In genomic region chr5:64521969-64522368, GRCm38 (mm10) we compare ENCODE assay signal across 10 mouse cellular contexts.
A peak's percentile ranks its signal among the peaks of the same experiment; 100 is the strongest.
DNase-seq lines count a peak whose midpoint lies in the region; ATAC-seq and TF ChIP-seq lines count a peak whose summit lies in the region.
"Had no signal": no experiment of that assay in that cellular context is flagged by ENCODE, and none has a peak within 500 bp of the region (broad histone marks: within the 10 kb centered on the region; RNA-seq: fewer than 3 reads in every experiment).

No protein-coding gene starts in this region.

- H3K79me3 ChIP-seq in C2C12 (ENCODE audit: low read depth), result no peaks in the 10 kb centered on the region

- H3K27me3 ChIP-seq in kidney, embryonic 16.5 days (ENCODE audit: insufficient read depth, low read length), result no peaks in the 10 kb centered on the region
- no peaks in the 10 kb centered on the region for H3K27me3 ChIP-seq in C2C12 (ENCODE audit: control insufficient read depth, insufficient read depth, insufficient read length)
- H3K27me3 ChIP-seq: heart, embryonic 13.5 days; limb, embryonic 12.5 days had no signal

- no peaks in the 10 kb centered on the region for H3K9me3 ChIP-seq in kidney, embryonic 16.5 days (ENCODE audit: low read length)
- H3K9me3 ChIP-seq: limb, embryonic 12.5 days had no signal

- WGBS in kidney, embryonic 16.5 days, result 19% methylated on average over 5 of the region's 5 CpGs

- no peaks in the 10 kb centered on the region for H3K79me2 ChIP-seq in C2C12 (ENCODE audit: control insufficient read depth, insufficient read depth)

- H3K9ac ChIP-seq in kidney, embryonic 16.5 days (replicated peaks; ENCODE audit: low read length), result peak overlapping the region; percentile 35; the same call in 1 of the 2 replicates
- H3K9ac ChIP-seq: heart, embryonic 13.5 days; limb, embryonic 12.5 days had no signal

- no peak for DNase-seq in kidney, adult 8-10 months
- DNase-seq in 3T3-L1 (ENCODE audit: low read depth, low spot score), result peak; percentile 82
- DNase-seq in induced T-regulatory cell, adult 2 months (ENCODE audit: low read depth), result peak; percentile 25
- DNase-seq in layer of hippocampus, postnatal 25 days (ENCODE audit: extremely low spot score in 1 of 2, low spot score in 1 of 2), result no peak
- no peak for DNase-seq in ovary, postnatal 14 days (ENCODE audit: low spot score)
- DNase-seq in left cerebral cortex, adult 2 months (ENCODE audit: extremely low spot score in 1 of 2, low spot score in 2 of 2), result no peak

- intact Hi-C loops in left cerebral cortex, adult 2 months (cut with DNase I), result no loop called here

- TF ChIP-seq CTCF in C2C12 (IDR thresholded peaks at IDR 0.05; ENCODE audit: control insufficient read depth, insufficient read depth, insufficient read length), result no peak
- TF ChIP-seq CTCF in left cerebral cortex, adult 2 months (IDR thresholded peaks at IDR 0.05), result no peak; the same call in none of the 2 replicates

- H3K4me2 ChIP-seq in kidney, embryonic 16.5 days (replicated peaks; ENCODE audit: low read depth, low read length), result no peak overlapping the region
- H3K4me2 ChIP-seq: heart, embryonic 13.5 days; limb, embryonic 12.5 days had no signal

- ATAC-seq in kidney, embryonic 16.5 days (ENCODE audit: low FRiP score, low TSS enrichment), result no peak

- H3K36me3 ChIP-seq in kidney, embryonic 16.5 days (ENCODE audit: insufficient read depth, low read length), result no peaks in the 10 kb centered on the region
- no peaks in the 10 kb centered on the region for H3K36me3 ChIP-seq in C2C12 (ENCODE audit: control insufficient read depth, insufficient read depth)
- H3K36me3 ChIP-seq: heart, embryonic 13.5 days; limb, embryonic 12.5 days had no signal

- peaks cover 15% of the 10 kb centered on the region; the same call in 1 of the 2 replicates for H3K4me1 ChIP-seq in kidney, embryonic 16.5 days (ENCODE audit: insufficient read depth, low read length)

- H3K4me3 ChIP-seq in kidney, embryonic 16.5 days (ENCODE audit: low read length), result no peak overlapping the region
- no peak overlapping the region for H3K4me3 ChIP-seq in C2C12 (ENCODE audit: insufficient read depth, poor library complexity, severe bottlenecking)
- no peak overlapping the region for H3K4me3 ChIP-seq in left cerebral cortex, adult 2 months
- H3K4me3 ChIP-seq: heart, embryonic 13.5 days; limb, embryonic 12.5 days had no signal

- no peak overlapping the region for H3ac ChIP-seq in C2C12 (ENCODE audit: control insufficient read depth, insufficient read length, low read depth)

- no peak overlapping the region for H3K27ac ChIP-seq in kidney, embryonic 16.5 days (ENCODE audit: low read length)
- no peak overlapping the region for H3K27ac ChIP-seq in left cerebral cortex, adult 2 months
- H3K27ac ChIP-seq: heart, embryonic 13.5 days; limb, embryonic 12.5 days had no signal

TF ChIP-seq in C2C12, 6 proteins besides CTCF, POLR2A, EP300 and RAD21:
- TF ChIP-seq CEBPB (IDR thresholded peaks at IDR 0.05; ENCODE audit: low read depth) (peak; percentile 95), MYOD1 (IDR thresholded peaks at IDR 0.05; ENCODE audit: control insufficient read depth, insufficient read length, low read depth) (no peak), MAX (IDR thresholded peaks at IDR 0.05) (no peak)

Comparison
In these comparisons a context has a peak if more than half of its experiments do, and no peak if none do; other contexts are left out.
1. DNase-seq: peak in 3T3-L1 (single experiment) and induced T-regulatory cell, adult 2 months (single experiment); none in kidney, adult 8-10 months (0 of 2), layer of hippocampus, postnatal 25 days (0 of 2), ovary, postnatal 14 days (single experiment) and left cerebral cortex, adult 2 months (0 of 2).